Mouse (Mus musculus): ENCODE data around the gene Crybb3.

GRCm38 (mm10) chr5:113081020-113081419 is 364 bp downstream of the Crybb3 start:
- TF ChIP-seq CTCF (IDR thresholded peaks at IDR 0.05; ENCODE audit: low read depth) (no peak), EP300 (IDR thresholded peaks at IDR 0.05; ENCODE audit: low read depth) (no peak)

Data from heart, postnatal 0 days (tissue).